Mouse (Mus musculus) liver, embryonic 12.5 days (tissue): ENCODE results near the gene Surf1. TPM values are rescaled to one million over a fixed set of nuclear protein-coding genes. Genes with fewer than 3 reads are reported as not detected.
"Not testable (repeated sequence)": the region's sequence is repeated elsewhere in the genome, so short reads cannot be mapped to it uniquely, and the experiment has no call there.

ENCODE experiments used
- ATAC-seq: fragments of 200-750 bp; cut with Nextera tagmentation; 2 replicates; pipeline ENCODE4 v1.8.0; 2017; ENCODE audit warnings: moderate number of reproducible peaks, mild to moderate bottlenecking, moderate library complexity
- H3K27ac ChIP-seq: fragments of 300-500 bp; sonication (generic); 2 replicates; pipeline ENCODE4 v1.5.1; 2016; ENCODE audit warnings: mild to moderate bottlenecking
- H3K27me3 ChIP-seq: fragments of 300-500 bp; sonication (generic); replicated peaks from 2 replicates; pipeline ENCODE4 v1.6.1; 2016; ENCODE audit warnings: mild to moderate bottlenecking, moderate library complexity
- H3K36me3 ChIP-seq: fragments of 300-500 bp; sonication (generic); 2 replicates; pipeline ENCODE4 v1.6.1; 2016; ENCODE audit warnings: mild to moderate bottlenecking, moderate library complexity
- H3K4me1 ChIP-seq: fragments of 300-500 bp; sonication (generic); 2 replicates; pipeline ENCODE4 v1.6.1; 2016
- H3K4me2 ChIP-seq: fragments of 300-500 bp; sonication (generic); 2 replicates; pipeline ENCODE4 v1.6.1; 2016; ENCODE audit warnings: mild to moderate bottlenecking, moderate library complexity
- H3K4me3 ChIP-seq: fragments of 300-500 bp; sonication (generic); 2 replicates; pipeline ENCODE4 v1.5.1; 2016; ENCODE audit warnings: mild to moderate bottlenecking, moderate library complexity
- H3K9ac ChIP-seq: fragments of 300-500 bp; sonication (generic); 2 replicates; pipeline ENCODE4 v1.6.1; 2016; ENCODE audit warnings: mild to moderate bottlenecking, moderate library complexity
- H3K9me3 ChIP-seq: fragments of 300-500 bp; sonication (generic); replicated peaks from 2 replicates; pipeline ENCODE4 v1.6.1; 2016; ENCODE audit warnings: mild to moderate bottlenecking, moderate library complexity
- WGBS: fragments of 180-500 bp; shearing (Covaris S2); methylation state at CpG from one replicate; pipeline ENCODE4 v1.1.7; 2016; ENCODE audit not compliant: insufficient replicate concordance; 5-methylcytosine and 5-hydroxymethylcytosine counted together
- polyA plus RNA-seq: library from polyadenylated mRNA; unstranded; fragments of >200 nt; fragmentation: Nextera tagmentation; extraction: Ambion mirVana; gene quantifications from 2 replicates; pipeline ENCODE4 v1.2.1, GENCODE M21; 2016

The Surf1 gene
- polyA plus RNA-seq, 1 experiment from 2014 or later, result 42.5 TPM

DNA sequence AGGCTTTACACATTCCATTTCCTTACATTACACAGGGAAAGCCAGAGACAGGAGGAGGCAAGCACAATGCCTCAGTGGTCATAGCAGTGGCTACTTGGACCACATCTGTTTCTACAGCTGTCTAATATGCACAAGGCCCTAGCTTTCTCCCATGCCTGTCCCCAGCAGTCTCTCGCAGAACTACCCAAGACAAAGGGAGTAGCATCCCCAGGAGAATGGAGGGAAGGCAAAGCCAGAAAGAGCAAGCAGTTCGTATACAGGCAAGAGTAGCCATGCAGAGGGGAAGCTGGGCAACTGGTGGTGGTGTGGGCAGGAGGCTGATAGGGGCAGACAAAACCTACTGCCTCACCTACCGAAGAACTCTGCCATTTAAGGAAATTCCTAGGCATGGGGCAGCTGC, 9.9 kb downstream of the Surf1 start:
- Histone ChIP-seq H3K27me3 (no peaks in the 10 kb centered on the region), H3K4me1 (peaks cover 49% of the 10 kb centered on the region), H3K36me3 (peaks cover 55% of the 10 kb centered on the region), H3K27ac (no peak overlapping the region), H3K4me3 (no peak overlapping the region), H3K9me3 (no peaks in the 10 kb centered on the region), H3K4me2 (no peak overlapping the region), H3K9ac (no peak overlapping the region)
- 88% methylated on average over 3 of the region's 3 CpGs for whole genome bisulfite sequencing
- ATAC-seq, result no peak

DNA sequence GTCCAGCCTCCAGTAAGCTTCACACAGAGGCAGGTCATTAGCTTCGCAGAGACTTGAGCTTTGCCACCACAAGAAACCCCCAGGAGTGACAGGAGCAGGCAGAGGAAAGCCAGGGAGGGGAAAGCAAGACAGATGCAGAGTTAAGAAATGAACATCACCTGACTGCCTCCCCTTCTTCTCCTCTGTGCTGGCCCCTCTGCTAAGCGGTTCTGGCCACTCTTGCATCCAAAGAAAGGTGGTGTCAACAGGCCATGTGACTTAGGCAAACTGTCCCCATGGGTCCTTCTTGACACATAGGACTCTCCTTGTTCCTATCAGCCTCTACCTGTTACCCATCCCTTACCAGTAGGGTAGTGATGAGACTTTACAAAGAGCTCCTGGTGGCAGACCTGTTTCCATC, 10.4 kb downstream of the Surf1 start:
- H3K36me3 ChIP-seq, result peaks cover 55% of the 10 kb centered on the region
- H3K9me3 ChIP-seq, result no peaks in the 10 kb centered on the region
- H3K9ac ChIP-seq, result no peak overlapping the region
- no peak for ATAC-seq
- peaks cover 54% of the 10 kb centered on the region for H3K4me1 ChIP-seq
- no peak overlapping the region for H3K27ac ChIP-seq
- H3K27me3 ChIP-seq, result no peaks in the 10 kb centered on the region
- H3K4me2 ChIP-seq, result no peak overlapping the region
- 83% methylated on average over 2 of the region's 2 CpGs for WGBS
- H3K4me3 ChIP-seq, result no peak overlapping the region

DNA sequence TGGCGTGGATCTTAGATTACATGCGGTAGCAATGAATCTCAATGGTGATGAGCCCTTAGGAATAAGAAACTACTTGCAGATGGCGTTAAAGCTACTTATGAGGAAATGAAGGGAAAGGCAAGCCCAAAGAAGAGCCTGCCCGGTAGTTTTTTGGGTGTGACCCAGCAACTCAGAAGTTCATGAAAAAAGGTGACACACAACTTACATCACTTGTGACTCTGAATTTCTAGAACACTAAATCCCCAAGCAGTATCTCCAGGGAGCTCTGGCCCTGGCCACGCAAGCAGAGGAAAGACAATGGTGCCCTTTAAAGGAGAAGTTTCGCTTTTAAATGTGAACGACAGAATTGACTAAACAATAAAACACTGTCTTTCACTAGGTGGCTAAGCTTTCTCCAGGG, 13.0 kb downstream of the Surf1 start:
- no peaks in the 10 kb centered on the region for H3K9me3 ChIP-seq
- no peak for ATAC-seq
- peaks cover 77% of the 10 kb centered on the region for H3K36me3 ChIP-seq
- peak overlapping the region; percentile 90 for H3K4me3 ChIP-seq
- 16% methylated on average over 7 of the region's 7 CpGs for WGBS
- no peaks in the 10 kb centered on the region for H3K27me3 ChIP-seq
- H3K4me2 ChIP-seq, result peak overlapping the region; percentile 94
- peak overlapping the region; percentile 90 for H3K27ac ChIP-seq
- peaks cover 45% of the 10 kb centered on the region for H3K4me1 ChIP-seq
- peak overlapping the region; percentile 89 for H3K9ac ChIP-seq

DNA sequence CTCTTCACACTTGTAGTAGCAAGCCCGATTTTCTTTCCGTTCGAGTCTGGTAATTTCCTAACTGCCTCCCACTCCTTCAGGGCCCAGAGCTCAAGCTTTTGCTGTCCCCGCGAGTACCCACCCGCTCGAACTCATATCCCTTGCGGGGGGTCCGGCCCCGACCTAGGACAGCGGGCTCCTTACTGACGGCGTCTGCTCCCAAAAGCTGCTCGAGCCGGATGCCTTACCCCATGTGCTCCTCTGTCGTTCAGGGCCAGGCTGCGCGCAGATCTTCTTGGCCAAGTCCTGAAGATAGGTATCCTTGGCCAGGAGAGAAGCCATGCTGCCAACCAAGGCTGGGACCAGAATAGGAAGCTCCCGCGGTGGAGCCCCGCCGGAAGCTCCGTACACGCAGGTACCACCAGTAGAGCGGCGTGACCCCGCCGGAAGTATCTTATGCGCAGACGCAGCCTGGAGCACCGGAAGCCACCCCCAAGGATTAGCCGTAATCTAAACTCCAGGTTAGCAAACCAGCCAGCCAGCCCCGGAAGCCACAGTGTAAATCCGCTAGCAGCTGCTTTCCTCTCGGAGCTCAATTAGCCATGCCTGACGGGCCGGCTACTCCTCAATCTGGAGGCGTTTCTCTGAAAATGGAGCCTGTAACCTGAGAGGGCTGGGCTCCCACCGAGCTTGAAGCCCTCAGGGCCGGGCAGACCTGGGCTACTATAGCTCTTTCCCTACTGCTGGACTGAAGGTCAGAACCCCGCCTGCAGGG, 13.7 kb downstream of the Surf1 start, which contains the start of gene Surf6:
TSS of gene Surf6 (minus strand) at position 413 of the 754 bp plus-strand sequence.
- Histone ChIP-seq H3K9me3 (no peaks in the 10 kb centered on the region), H3K27ac (peak within 1 kb of the TSS; percentile 90), H3K4me2 (peak within 1 kb of the TSS; percentile 94), H3K36me3 (peaks cover 77% of the 10 kb centered on the region), H3K4me1 (peaks cover 42% of the 10 kb centered on the region), H3K4me3 (peak within 1 kb of the TSS; percentile 90), H3K27me3 (no peaks in the 10 kb centered on the region), H3K9ac (peak within 1 kb of the TSS; percentile 89)
- peak; percentile 94 for ATAC-seq
- under 1% methylated on average over 41 of the region's 41 CpGs for WGBS

DNA sequence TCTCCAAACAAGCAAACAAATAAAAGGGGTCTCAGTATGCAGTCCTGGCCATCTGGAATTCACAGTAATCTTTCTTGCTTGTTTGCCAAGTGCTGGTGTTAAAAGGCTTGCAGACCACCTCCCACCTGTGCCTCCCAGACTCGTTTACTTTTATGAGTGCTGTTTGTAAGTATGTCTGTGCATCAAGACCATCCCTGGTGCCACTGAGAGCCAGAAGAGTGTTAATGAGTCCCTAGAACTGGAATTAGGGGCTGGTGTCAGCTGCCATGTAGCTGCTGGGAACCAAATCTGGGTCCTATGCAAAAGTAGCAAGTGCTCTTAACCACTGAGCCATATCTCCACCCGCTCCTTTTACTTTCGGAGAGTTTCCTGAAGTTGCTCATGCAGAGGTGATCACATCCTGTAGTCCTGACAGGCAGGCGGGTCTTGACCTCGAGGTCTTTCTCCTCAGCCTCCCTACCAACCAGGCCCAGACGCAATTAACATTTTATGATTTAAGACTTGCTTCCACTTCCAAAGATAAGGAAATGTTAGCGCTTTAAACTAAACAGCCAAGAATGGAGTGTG, 14.4 kb downstream of the Surf1 start:
- H3K4me1 ChIP-seq, result peaks cover 36% of the 10 kb centered on the region
- peak overlapping the region; percentile 90 for H3K4me3 ChIP-seq
- H3K9ac ChIP-seq, result peak overlapping the region; percentile 89
- H3K27me3 ChIP-seq, result no peaks in the 10 kb centered on the region
- H3K4me2 ChIP-seq, result peak overlapping the region; percentile 94
- no peaks in the 10 kb centered on the region for H3K9me3 ChIP-seq
- ATAC-seq, result no peak
- peaks cover 77% of the 10 kb centered on the region for H3K36me3 ChIP-seq
- H3K27ac ChIP-seq, result peak overlapping the region; percentile 90; the same call in 1 of the 2 replicates
- WGBS, result 2% methylated on average over 7 of the region's 7 CpGs

DNA sequence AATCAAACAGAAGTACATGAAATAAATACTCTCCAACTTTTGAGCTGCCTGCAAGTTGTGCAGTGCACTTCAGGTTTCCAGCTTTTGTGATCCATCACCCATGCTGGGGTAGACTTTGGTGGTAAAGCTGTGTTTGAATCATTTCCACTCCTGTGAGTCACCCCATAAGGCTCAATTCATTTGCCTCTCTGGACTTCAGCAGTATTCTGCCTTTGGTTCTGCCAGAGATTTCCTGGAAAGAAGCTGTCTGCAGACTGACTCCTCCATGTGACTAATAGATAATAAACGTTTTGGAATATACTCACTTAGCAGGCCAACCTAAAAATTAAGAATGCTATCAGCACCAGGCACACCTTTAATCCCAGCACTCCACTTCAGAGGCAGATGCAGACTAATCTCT, 15.6 kb downstream of the Surf1 start:
- Histone ChIP-seq H3K27me3 (no peaks in the 10 kb centered on the region), H3K9ac (no peak overlapping the region), H3K4me2 (no peak overlapping the region), H3K4me1 (peaks cover 36% of the 10 kb centered on the region), H3K36me3 (peaks cover 77% of the 10 kb centered on the region), H3K4me3 (peak overlapping the region; percentile 90; the same call in 1 of the 2 replicates), H3K9me3 (no peaks in the 10 kb centered on the region), H3K27ac (no peak overlapping the region)
- 17% methylated on average over 1 of the region's 1 CpGs for WGBS
- no peak for ATAC-seq

DNA sequence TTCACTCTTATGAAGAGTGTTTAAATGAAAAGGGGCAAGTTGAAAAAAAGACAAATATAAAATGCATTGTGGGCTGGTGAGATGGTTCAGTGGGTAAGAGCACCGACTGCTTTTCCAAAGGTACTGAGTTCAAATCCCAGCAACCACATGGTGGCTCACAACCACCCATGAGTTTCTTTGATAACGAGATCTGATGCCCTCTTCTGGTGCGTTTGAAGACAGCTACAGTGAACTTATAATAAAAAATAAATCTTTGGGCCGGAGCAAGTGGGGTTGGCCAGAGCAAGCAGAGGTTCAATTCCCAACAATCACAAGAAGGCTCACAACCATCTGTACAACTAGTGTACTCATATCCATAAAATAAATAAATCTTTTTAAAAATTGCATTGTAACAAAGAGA, 20.4 kb downstream of the Surf1 start:
- peaks cover 97% of the 10 kb centered on the region for H3K36me3 ChIP-seq
- H3K4me1 ChIP-seq, result peaks cover 7% of the 10 kb centered on the region
- ATAC-seq, result no peak
- no peaks in the 10 kb centered on the region for H3K9me3 ChIP-seq
- H3K4me2 ChIP-seq, result no peak overlapping the region
- H3K9ac ChIP-seq, result no peak overlapping the region
- 82% methylated on average over 4 of the region's 4 CpGs for WGBS
- no peak overlapping the region for H3K27ac ChIP-seq
- no peak overlapping the region for H3K4me3 ChIP-seq
- no peaks in the 10 kb centered on the region for H3K27me3 ChIP-seq

DNA sequence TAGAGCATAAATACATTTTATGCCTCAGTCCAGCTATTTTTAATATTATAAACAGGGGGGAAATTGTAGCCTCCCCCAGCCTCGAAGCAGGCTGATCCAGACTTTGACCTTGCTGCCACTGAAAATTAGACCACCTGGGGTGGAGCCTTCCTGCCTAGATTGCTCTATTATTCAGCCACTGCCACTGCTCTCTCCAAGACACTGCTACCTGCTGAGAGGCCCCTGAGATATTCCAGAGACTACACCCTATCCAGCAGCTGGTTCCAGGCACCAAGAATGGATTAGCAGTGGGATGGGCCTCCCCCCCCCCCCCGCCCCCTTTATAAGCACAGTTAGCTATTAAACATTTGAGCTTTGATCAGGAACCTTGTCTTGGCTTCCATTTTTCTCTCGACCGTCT, 30.2 kb downstream of the Surf1 start:
- 71% methylated on average over 3 of the region's 4 CpGs for whole genome bisulfite sequencing

DNA sequence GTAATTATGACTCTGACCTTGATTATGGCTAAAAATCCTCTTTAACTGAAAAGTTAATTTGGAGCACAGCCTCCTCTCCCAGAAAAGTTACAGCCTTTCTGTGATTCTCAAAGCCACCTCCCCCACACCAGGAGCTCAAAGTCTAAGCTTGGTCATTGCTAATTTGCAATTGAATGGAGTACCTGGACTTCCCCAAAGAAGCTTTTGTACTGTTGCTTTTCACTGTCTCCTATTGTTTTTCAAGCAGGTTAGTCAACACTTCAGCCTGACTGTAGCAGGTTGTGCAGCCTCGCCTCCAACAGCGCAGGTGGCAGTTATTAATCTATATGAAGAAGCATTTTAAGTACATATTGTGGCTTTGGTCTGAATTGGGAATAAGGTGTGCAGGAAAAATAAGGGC, 30.8 kb downstream of the Surf1 start:
- H3K4me1 ChIP-seq, H3K4me2 ChIP-seq, ATAC-seq, H3K9ac ChIP-seq, H3K4me3 ChIP-seq, H3K27ac ChIP-seq, H3K9me3 ChIP-seq, H3K27me3 ChIP-seq: not testable (repeated sequence)
- WGBS, result 80% methylated on average over 2 of the region's 2 CpGs
- H3K36me3 ChIP-seq, result peaks cover 32% of the 10 kb centered on the region

More for the DNA sequence above, 30.2 kb downstream of the Surf1 start:
- not testable (repeated sequence) for H3K4me2 ChIP-seq, H3K9me3 ChIP-seq, ATAC-seq, H3K4me1 ChIP-seq, H3K27ac ChIP-seq, H3K4me3 ChIP-seq, H3K27me3 ChIP-seq, H3K9ac ChIP-seq
- peaks cover 38% of the 10 kb centered on the region for H3K36me3 ChIP-seq

DNA sequence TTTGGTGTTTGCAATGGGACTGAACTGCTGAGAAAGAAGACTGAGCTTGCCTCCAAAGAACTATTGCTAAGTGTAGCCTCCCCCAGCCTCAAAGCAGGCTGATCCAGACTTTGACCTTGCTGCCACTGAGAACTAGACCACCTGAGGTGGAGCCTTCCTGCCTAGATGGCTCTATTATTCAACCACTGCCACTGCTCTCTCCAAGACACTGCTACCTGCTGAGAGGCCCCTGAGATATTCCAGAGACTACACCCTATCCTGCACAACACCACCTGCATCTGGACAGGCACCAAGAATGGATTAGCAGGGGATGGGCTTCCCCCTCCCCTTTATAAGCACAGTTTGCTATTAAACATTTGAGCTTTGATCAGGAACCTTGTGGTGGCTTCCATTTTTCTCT, 37.8 kb downstream of the Surf1 start:
- H3K9me3 ChIP-seq, result no peaks in the 10 kb centered on the region

DNA sequence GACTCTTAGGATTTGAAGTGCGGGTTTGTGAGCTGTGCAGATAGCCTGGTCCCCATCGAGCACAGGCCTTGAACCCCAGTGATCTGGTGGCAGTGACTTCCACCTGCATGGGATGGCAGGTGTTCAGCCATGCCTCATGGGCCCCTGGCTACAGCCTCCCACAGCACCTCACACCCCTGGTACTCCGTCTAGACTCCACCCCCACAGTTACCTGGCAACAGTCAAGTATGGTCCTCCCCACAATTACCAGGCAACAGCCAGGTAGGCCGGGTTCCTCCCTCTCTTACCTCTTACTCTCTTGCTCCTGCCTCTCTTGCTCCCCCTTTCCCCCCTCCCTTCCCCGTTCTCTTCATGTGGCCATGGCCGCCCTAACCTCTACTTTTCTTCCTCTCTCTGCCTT, 45.7 kb downstream of the Surf1 start:
- no peak overlapping the region for H3K4me2 ChIP-seq
- no peak overlapping the region for H3K4me3 ChIP-seq
- H3K27ac ChIP-seq, result no peak overlapping the region
- peaks cover 13% of the 10 kb centered on the region; the same call in 1 of the 2 replicates for H3K27me3 ChIP-seq
- no peak overlapping the region for H3K9ac ChIP-seq
- H3K36me3 ChIP-seq, result no peaks in the 10 kb centered on the region
- ATAC-seq, result no peak
- WGBS, result 39% methylated on average over 6 of the region's 6 CpGs
- H3K9me3 ChIP-seq, result no peaks in the 10 kb centered on the region
- no peaks in the 10 kb centered on the region for H3K4me1 ChIP-seq

More for the DNA sequence above, 37.8 kb downstream of the Surf1 start:
- Histone ChIP-seq H3K9ac (no peak overlapping the region), H3K4me2 (no peak overlapping the region), H3K27me3 (no peaks in the 10 kb centered on the region), H3K27ac (no peak overlapping the region), H3K36me3 (no peaks in the 10 kb centered on the region), H3K4me3 (no peak overlapping the region), H3K4me1 (no peaks in the 10 kb centered on the region)
- no peak for ATAC-seq

DNA sequence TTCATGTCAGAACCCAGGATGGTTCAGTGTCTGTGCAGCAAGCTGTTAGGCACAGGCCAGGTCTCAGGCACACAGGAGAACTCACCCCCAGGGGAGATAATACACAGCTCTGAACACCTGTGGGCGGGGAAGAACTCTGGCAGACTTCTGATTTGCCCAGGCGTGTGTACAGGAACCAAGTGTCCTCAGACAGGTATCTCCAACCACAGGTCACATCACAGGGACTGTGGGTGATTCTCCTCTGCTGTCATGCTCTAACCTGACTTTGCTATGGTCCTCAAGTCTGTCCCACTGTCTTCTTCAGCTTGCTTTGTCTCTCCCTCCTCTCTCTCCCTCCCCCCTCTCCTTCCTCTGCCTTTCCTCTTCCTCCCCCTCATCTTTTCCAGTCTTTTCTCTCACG, 51.5 kb downstream of the Surf1 start, which contains the start of gene Abo:
TSS of gene Abo (minus strand) at position 101 of the 400 bp plus-strand sequence.
- 35% methylated on average over 3 of the region's 3 CpGs for WGBS
- H3K36me3 ChIP-seq, result no peaks in the 10 kb centered on the region
- ATAC-seq, result no peak

More for the DNA sequence above, 51.5 kb downstream of the Surf1 start, which contains the start of gene Abo:
- no peaks in the 10 kb centered on the region for H3K9me3 ChIP-seq
- no peak within 1 kb of the TSS for H3K9ac ChIP-seq
- no peak within 1 kb of the TSS for H3K4me2 ChIP-seq
- H3K27me3 ChIP-seq, result peaks cover 10% of the 10 kb centered on the region; the same call in 1 of the 2 replicates
- no peaks in the 10 kb centered on the region for H3K4me1 ChIP-seq
- H3K4me3 ChIP-seq, result no peak within 1 kb of the TSS
- H3K27ac ChIP-seq, result no peak within 1 kb of the TSS
